Mouse (Mus musculus) pancreas, adult 10 weeks (tissue): Measurements from ENCODE around the gene Hspbp1. TPM values are rescaled to one million over a fixed set of nuclear protein-coding genes. Genes with fewer than 3 reads are reported as not detected.

Experiments used
- polyA plus RNA-seq: library from polyadenylated mRNA; stranded (reverse); fragments of 350-450 nt; fragmentation: Illumina TruSeq; extraction: RNeasy Lipid Tissue Mini Kit (QIAGEN cat#74804); gene quantifications from one replicate; pipeline ENCODE4 v1.2.3, GENCODE M21; 2015; ENCODE audit warnings: low read depth, low replicate concordance; ENCODE audit not compliant: insufficient read depth

Hspbp1 gene
- 10.8 TPM for polyA plus RNA-seq

DNA sequence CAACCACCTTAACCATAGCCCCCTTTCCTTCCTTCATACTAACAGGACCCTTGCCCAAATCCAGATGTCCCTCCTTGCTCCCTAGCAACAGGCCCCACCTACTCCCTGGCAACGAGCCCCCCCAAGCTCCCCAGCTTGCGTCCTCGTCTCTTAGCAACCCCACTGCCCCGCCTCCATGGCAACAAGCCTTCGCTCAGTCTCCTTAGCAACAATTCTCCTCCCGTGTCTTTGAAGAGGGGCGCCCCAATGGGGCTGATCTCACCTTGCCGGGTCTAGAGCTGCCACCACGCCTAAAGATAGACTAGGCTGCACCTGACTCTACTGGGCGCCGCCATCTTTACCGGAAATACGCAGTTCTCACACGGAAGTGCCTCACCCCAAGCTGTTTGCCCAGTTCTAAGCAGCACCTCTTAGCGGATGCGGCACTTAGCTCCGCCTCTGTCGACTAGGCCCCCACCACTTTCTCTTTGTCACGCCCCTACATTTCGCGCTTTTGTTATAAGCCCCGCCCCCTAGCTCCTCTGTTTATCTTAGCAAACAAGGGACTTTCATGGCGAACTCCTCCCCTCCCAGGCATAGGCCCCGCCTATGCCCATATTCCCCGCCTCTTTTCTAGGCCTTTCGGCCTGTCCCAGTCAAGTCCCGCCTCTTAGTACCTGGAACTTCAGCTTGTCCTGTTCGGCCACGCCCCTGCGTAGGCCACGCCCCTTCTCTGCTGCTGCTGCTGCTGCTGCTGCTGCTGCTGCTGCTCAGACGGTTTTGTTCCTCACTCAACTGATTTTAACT lies at the start of gene Hspbp1:
Gene Hspbp1 (minus strand): TSS at position 437 of the 786 bp plus-strand sequence.

GRCm38 (mm10) chr7:4725169-4725568 lies 40.3 kb upstream of the Hspbp1 start, which contains the start of gene Tmem150b:
Gene Tmem150b, minus strand, starts transcription at chr7:4725249.

GRCm38 (mm10) chr7:4690387-4690786 lies 5.5 kb upstream of the Hspbp1 start, which contains the start of gene Brsk1:
Gene Brsk1, plus strand, starts transcription at chr7:4690604.

DNA sequence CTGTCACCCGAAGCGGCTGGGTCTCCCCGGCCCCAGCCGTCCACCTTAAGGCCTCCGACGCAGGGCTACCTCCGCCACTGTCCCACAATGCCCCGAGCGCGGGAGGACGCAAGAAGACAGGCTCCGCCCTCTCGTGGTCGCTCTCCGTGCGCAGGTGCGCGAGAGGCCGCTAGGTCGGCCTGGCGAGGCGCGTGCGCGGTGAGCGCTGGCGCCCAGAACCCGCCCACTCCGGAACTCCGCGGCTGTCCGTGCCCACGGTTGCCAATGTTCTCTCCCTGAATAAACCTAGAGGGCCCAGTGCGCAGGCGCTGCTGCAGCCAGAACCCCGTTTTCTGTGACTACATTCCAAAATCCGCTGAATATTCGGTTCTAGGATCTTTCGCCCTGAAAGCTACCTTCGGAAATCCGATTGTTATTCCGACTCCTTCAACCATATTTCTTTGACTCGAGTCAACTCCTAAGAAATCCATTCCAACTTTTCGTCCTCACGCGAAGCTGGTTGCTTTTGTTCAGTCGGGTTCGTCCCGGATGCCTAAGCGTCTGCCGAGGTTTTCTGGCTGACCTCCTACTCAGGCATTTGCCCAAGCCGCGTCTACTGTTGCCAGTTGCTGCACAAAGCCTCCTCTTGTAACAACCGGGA lies 25.8 kb downstream of the Hspbp1 start, which contains the start of gene Ppp6r1:
Gene Ppp6r1 (minus strand): TSS at position 108 of the 640 bp plus-strand sequence.

DNA sequence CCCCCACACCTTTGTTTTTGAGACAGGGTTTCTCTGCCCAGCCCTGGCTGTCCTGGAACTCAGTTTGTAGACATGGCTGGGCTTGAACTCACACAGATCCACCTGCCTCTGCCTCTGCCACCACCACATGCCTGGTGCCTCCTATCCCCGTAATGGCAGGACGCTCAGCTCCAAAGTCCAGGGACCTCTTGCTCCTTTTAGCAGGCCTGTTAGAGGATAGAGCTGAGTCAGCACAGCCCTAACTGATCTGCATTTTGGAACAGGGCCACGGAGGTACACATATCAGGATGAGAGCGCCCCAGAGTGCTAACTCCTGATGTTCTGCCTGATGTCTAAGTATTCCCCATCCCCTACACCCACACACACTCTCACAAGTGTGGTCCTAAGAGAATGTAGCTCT lies 53.8 kb downstream of the Hspbp1 start, which contains the start of gene Tmem86b:
Gene Tmem86b (minus strand): TSS at position 392 of the 400 bp plus-strand sequence.

Other genes starting within 250 kb of the Hspbp1 start
- 2.6 TPM for gene Rdh13, start 239.4 kb downstream of the Hspbp1 start, polyA plus RNA-seq
- gene Eps8l1, start 224.4 kb downstream of the Hspbp1 start, polyA plus RNA-seq = 1.0 TPM
- gene Ppp1r12c, start 183.4 kb downstream of the Hspbp1 start, polyA plus RNA-seq = 54.2 TPM
- not detected for gene Tnnt1, start 168.7 kb downstream of the Hspbp1 start, polyA plus RNA-seq
- gene Tnni3, start 160.8 kb downstream of the Hspbp1 start, polyA plus RNA-seq = 7.7 TPM
- gene Dnaaf3, start 152.6 kb downstream of the Hspbp1 start, polyA plus RNA-seq = 0.48 TPM
- gene Syt5, start 137.5 kb downstream of the Hspbp1 start, polyA plus RNA-seq = 2.9 TPM
- gene Ptprh, start 81.0 kb downstream of the Hspbp1 start, polyA plus RNA-seq = not detected
- gene Tmem86b, start 53.6 kb downstream of the Hspbp1 start, polyA plus RNA-seq = 8.3 TPM
- 12.0 TPM for gene Ppp6r1, start 26.0 kb downstream of the Hspbp1 start, polyA plus RNA-seq
- 2.4 TPM for gene Brsk1, start 5.5 kb upstream of the Hspbp1 start, polyA plus RNA-seq
- not detected for gene Tmem150b, start 40.2 kb upstream of the Hspbp1 start, polyA plus RNA-seq
- 21.1 TPM for gene Kmt5c, start 55.0 kb upstream of the Hspbp1 start, polyA plus RNA-seq
- 5.7 TPM for gene Cox6b2, start 68.0 kb upstream of the Hspbp1 start, polyA plus RNA-seq
- not detected for gene Fam71e2, start 86.2 kb upstream of the Hspbp1 start, polyA plus RNA-seq
- gene Il11, start 97.8 kb upstream of the Hspbp1 start, polyA plus RNA-seq = not detected
- not detected for gene Tmem190, start 97.9 kb upstream of the Hspbp1 start, polyA plus RNA-seq
- gene Tmem238, start 104.6 kb upstream of the Hspbp1 start, polyA plus RNA-seq = 8.4 TPM
- 480 TPM for gene Rpl28, start 107.8 kb upstream of the Hspbp1 start, polyA plus RNA-seq
- 16.8 TPM for gene Ube2s, start 127.5 kb upstream of the Hspbp1 start, polyA plus RNA-seq
- gene Shisa7, start 159.6 kb upstream of the Hspbp1 start, polyA plus RNA-seq = 0.30 TPM
- gene Isoc2b, start 185.2 kb upstream of the Hspbp1 start, polyA plus RNA-seq = 12.2 TPM
- 9.6 TPM for gene Isoc2a, start 192.1 kb upstream of the Hspbp1 start, polyA plus RNA-seq
- not detected for gene Gm36210, start 221.4 kb upstream of the Hspbp1 start, polyA plus RNA-seq
- gene Zfp628, start 230.1 kb upstream of the Hspbp1 start, polyA plus RNA-seq = 1.4 TPM
- gene Nat14, start 237.0 kb upstream of the Hspbp1 start, polyA plus RNA-seq = 4.6 TPM
- gene Ssc5d, start 240.7 kb upstream of the Hspbp1 start, polyA plus RNA-seq = 1.2 TPM